Mouse (Mus musculus): ENCODE measurements around the gene Lhx9. TPM values are rescaled to one million over a fixed set of nuclear protein-coding genes. Genes with fewer than 3 reads are reported as not detected.

Gene Lhx9
- total RNA-seq (2021), result 10 to 100 TPM; 15.0 to 15.5 TPM
- long read RNA-seq, full-length matches to known transcripts, result 2 of 16 reads
- long read RNA-seq, partial matches to known transcripts, result 11 of 16 reads
- long read RNA-seq, other reads (novel, unspliced or antisense), result 3 of 16 reads

GRCm38 (mm10) chr1:138848511-138849109, at the start of gene Lhx9:
Gene Lhx9 (minus strand): TSS chr1:138848577.
- DNase-seq (ENCODE audit: low spot score in 2 of 2), result peak in 1 of 2 experiments; percentile 30

DNA sequence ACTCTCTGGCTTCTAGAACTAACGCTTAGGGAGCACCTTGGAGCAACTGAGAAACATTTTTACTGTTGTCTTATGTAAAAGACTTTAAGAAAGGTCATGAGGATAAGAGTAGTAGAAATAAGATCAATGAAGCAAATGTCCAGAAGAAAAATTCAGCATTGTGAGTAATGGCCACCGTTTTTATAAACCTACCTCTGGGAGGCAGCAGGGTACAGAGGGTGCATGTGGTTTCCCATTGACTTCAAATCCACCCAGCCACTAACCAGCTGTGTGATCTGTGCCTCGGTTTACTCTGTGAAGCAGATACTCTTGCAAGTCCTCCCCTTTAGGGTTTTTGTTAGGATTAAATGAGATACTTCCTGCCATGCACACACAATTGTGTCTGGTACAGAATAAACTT, 47.7 kb upstream of the Lhx9 start:
- DNase-seq (ENCODE audit: low spot score in 2 of 2), result no peak

DNA sequence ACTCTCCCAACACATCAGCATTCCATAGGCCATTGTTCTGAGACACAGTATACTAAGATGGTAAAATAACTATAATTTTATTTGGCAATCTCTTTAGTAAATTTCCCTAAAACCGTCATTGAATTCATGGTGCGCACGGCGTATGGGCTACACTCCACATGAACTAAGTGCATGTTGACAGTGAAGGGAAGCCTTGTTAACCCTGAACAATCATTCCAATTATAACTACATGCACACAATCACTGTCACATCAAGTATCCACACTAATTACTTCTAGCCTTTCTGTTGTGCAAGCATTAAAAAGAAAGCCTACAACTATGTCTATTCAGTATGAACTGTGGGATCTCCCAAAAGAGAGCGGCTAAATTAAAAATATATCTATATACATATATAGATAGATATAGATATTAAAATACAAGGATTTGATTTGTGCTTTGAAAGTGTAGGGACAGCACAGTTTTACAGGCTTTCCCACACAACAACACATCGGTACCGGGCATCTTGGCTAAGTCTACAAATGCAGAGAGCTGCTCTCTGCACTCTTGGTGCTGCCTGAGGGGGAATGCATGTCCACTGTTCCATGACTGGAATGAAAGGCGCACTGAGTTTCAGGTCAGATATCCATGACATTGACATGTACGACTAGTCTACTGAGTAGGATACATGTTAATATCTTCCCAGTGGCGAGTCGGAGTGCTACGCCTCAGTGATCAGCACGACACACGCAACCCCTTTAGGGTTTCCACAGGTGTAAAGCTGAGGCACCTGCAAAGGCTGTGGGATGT, 29.3 kb upstream of the Lhx9 start:
- no peak for DNase-seq (ENCODE audit: low spot score in 2 of 2)

DNA sequence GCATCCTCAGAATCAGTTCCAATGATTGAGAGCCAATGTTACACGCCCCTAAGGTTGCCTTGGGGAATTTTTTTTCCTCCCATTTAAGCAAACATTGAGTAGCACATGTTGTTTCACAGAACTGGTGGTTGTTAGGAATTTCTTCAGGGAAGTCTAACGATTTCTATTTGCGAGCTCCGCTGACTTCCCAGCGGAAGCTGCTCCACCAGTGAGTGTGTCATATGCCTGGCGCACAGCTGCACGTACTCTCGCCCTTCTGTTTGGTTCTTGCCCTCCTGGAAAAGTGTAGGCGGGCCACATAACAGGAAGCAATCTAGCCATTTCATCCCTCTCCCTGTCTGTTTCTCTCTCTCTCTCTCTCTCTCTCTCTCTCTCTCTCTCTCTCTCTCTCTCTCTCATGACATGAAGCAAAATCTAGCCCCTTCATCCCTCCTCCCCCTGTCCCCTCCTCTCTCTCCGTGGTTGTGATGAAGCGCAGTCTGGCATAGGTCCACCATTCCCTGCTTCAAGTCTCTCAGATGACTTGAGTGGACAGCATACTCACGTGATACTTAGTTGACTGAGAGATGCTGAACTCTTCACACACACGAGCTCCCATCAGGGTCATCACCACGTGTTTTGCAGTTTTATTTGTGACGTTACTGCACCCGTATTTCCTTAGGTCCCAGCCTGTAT, 28.1 kb upstream of the Lhx9 start:
- DNase-seq (ENCODE audit: low spot score in 2 of 2), result peak in 1 of 2 experiments; percentile 42

GRCm38 (mm10) chr1:138856101-138856950, 7.9 kb upstream of the Lhx9 start, which contains the start of gene 2310009B15Rik:
Gene 2310009B15Rik (minus strand): TSS chr1:138856852.
- peak; percentile 67 to 83 for DNase-seq (ENCODE audit: low spot score in 2 of 2)

GRCm38 (mm10) chr1:138850823-138851222, 2.4 kb upstream of the Lhx9 start:
- no peak for DNase-seq (ENCODE audit: low spot score in 2 of 2)

DNA sequence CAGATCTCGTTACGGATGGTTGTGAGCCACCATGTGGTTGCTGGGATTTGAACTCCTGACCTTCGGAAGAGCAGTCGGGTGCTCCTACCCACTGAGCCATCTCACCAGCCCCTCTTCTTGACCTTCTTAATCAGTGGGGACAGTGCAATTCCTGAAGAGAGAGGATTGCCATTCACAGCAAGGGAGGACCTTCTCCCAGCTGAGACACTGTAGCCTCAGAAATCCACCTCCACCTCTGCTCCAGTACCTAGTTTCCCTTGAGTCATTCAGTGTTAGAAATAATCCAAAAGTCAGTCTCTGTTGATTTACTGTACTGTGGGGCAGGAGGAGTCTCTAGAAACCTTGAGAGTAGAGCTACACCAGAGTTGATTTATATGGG, 1.8 kb upstream of the Lhx9 start:
- DNase-seq (ENCODE audit: low spot score in 2 of 2), result no peak

GRCm38 (mm10) chr1:138849531-138850160, 1.3 kb upstream of the Lhx9 start:
- DNase-seq (ENCODE audit: low spot score in 2 of 2), result no peak

DNA sequence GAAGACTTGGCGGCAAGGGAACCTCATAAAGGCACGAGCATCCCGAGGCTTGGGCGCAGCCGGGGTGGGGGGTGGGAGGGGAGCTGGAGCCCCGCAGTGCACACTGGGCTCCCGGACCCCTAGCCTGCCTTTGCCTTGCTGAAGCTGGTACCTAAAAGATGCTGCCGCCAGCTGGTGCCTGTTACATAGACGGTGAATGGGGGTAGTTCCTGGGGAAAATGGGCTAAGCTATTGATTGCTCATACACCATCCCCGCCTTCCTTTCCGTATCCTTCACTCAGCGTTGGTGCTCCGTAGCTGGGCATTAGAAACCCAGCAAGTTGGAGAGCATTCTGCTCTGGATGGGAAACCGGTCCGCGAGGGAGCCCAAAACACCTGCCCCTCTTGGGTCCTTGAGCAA, 351 bp downstream of the Lhx9 start:
- peak in 1 of 2 experiments; percentile 48 for DNase-seq (ENCODE audit: low spot score in 2 of 2)

DNA sequence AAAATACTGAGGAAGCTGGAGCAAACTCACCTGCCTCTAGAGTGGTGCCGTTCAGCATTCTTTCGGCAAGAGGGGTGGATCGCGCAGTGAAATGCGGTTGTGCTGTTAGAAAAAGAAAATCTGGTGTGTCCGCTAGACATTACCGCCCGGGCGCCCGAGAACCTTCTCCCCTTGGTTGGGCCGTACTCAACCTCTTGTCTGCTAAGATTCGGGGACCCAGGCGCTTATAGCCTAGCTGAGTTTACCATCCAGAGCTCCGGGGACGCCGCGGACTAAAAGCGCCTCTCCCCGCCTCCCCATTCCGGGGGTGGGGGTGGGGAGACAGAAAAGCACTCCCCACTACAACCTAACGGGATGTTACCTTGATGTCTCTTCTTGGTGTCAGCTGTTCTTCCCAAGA, 1.2 kb downstream of the Lhx9 start:
- DNase-seq (ENCODE audit: low spot score in 2 of 2), result no peak

DNA sequence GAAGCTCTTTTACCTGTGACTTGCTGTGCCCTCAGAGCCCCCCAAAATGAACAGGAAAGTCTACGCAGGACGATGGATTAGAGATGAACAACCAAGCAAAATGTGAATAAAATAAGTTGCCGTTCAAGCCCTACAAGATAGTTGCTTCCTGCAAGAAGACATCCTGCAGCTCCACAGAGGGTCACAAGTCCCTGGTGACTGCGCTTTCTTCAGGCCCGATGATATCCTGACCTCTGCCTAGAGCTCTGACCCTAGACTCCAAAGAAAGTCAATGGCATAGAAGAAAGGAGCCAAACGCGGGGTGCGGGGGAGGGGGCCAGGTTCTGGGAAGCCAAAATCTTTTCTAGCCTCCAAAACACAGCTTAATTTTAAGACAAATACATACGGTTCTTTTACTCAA, 1.8 kb downstream of the Lhx9 start:
- no peak for DNase-seq (ENCODE audit: low spot score in 2 of 2)

DNA sequence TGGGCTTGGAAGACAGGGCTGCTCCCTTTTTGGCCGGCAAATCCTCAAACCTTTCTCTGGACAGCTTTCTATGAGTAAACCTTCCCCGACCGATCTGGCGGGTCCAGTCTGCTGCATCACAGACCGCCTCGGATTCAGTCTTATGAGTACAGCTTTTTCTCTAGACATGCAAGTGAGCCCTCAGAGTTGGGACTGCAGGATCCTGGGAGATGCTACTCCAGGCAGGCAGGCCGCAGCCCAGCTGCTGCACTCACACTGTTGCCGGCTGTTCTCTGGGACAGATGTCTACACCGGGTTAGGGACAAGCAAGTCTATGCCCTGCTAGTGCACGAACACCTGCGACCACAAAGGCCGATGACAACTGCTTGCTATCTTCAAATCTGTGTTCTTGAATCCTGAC, 2.2 kb downstream of the Lhx9 start:
- DNase-seq (ENCODE audit: low spot score in 2 of 2), result no peak

DNA sequence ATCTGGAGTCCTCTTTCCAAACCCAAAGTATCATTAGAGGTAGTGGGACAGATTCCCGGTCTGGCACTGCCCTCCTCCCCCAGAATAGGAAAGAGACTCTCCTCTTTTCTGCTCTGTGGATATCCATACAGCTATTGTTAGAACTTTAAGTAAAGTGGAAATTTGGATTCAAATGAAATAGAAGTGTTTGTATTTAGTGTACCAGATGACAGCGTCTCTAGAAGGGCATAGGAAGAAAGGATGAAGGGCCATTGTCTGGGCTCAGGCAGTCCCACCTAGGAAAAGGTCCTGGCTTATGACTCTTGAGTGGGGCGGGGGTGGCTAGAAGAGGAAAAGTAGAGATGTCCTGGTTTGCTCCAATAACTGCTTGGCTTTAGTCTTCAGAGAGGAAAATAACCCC, 2.9 kb downstream of the Lhx9 start:
- DNase-seq (ENCODE audit: low spot score in 2 of 2), result no peak

DNA sequence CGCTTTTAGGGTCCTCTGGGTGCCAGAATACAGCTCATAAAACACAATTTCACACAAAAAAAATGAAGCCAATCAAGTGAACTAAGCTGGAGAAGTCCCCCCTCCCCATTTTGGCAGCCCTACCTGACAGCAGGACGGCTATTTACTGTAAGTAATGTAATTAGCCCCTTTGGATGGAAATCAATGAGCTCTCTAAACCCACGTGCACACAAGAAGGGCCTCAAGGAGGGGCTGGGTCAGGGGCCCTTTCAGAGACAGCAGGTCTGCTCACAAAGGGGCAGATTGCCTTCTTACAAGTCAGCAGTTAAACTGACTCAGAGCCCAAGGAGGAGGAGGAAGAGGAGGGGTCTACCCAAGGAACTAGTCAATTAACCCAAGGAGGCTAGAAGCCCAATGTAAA, 4.2 kb downstream of the Lhx9 start:
- no peak for DNase-seq (ENCODE audit: low spot score in 2 of 2)

DNA sequence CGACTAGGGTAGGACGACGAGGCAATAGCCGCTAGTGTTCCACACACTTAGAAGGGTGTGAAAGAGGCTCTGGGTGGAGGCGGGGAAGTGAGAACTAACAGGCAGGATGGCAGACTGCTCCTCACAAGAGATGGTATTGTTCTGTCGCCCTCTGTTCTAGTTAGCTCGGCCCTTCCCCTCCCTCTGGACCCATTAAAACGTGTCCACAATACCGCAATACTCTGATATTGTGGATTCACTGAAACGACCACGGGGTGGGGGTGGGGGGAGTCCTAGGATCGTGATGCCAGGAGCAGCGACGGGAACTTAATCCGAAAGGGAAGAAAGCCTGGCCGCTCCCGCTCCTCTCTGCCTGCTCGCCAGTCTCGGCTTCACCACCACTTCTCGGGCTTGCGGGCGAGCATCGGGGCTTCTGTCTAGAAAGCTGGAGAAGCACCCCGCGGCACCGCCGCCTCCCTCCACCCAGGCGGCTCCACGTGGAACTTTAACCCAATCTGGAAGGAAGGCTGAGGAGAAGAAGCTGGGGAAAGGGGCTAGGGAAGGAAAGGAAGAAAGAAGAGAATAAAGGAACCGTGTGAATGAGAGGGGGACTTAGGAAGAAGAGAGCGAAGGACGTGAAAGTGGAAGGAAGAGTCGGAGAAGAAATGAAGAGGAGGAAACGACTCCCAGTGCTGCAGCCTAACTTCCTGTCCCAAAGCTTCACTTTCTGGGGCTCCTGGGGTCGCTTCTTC, 4.9 kb downstream of the Lhx9 start:
- no peak for DNase-seq (ENCODE audit: low spot score in 2 of 2)

- no peak for DNase-seq (ENCODE audit: low spot score in 2 of 2)
Observed at GRCm38 (mm10) chr1:138842756-138843155, 5.6 kb downstream of the Lhx9 start.

DNA sequence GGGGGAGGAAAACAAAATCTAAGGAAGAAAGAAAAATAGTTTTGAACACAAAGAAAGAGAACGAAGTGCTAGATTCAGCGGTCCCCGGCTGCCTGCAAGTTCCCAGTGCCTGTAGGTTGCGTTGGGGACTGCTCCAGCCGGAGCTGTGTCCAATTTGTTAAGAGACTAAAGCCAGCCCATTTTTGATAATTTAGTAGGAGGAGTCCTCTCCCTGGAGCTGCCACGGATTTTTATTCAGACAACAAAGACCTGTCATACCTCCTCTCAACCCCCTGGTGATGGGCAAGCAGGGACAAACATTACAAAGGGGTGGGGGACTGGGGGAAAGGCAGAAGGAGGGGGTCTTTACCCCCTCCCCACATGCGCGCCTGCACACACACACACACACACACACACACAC, 6.1 kb downstream of the Lhx9 start:
- DNase-seq (ENCODE audit: low spot score in 2 of 2), result no peak

- no peak for DNase-seq (ENCODE audit: low spot score in 2 of 2)
Observed at GRCm38 (mm10) chr1:138841306-138842095, 6.9 kb downstream of the Lhx9 start.
